Mouse (Mus musculus) CH12.LX (cell line): ENCODE measurements around the gene Abca1. TPM values are rescaled to one million over a fixed set of nuclear protein-coding genes. Genes with fewer than 3 reads are reported as not detected.

Experiments used
- DNase-seq: peaks from one replicate; pipeline ENCODE4 v3.0.0-alpha.2; 2013; ENCODE audit errors: extremely low read depth
- H3K27ac ChIP-seq: 2 replicates; pipeline ENCODE4 v1.5.1; 2012; ENCODE audit warnings: low read depth, mild to moderate bottlenecking, control low read depth, moderate library complexity; ENCODE audit not compliant: insufficient read depth
- H3K27me3 ChIP-seq: replicated peaks from 2 replicates; pipeline ENCODE3; 2012; ENCODE audit warnings: inconsistent platforms
- H3K36me3 ChIP-seq, 2 experiments: replicated peaks in 1 of 2; 2 replicates each; pipeline versions ENCODE3 to v1.6.1; 2012; ENCODE audit warnings: inconsistent platforms in 1 of 2, low read length in 1 of 2, mild to moderate bottlenecking in 1 of 2, mixed read lengths in 1 of 2, moderate library complexity in 1 of 2; ENCODE audit not compliant: control insufficient read depth in 1 of 2, insufficient read depth in 1 of 2
- H3K4me1 ChIP-seq, 2 experiments: 2 replicates each; pipeline ENCODE4 v1.6.1; 2012; ENCODE audit warnings: inconsistent platforms in 1 of 2, moderate library complexity in 1 of 2; ENCODE audit not compliant: insufficient read depth in 2 of 2, control insufficient read depth in 1 of 2
- H3K4me2 ChIP-seq: 2 replicates; pipeline ENCODE4 v1.6.1; 2012; ENCODE audit warnings: low read depth, mild to moderate bottlenecking, control low read depth; ENCODE audit not compliant: poor library complexity, insufficient read depth, severe bottlenecking
- H3K4me3 ChIP-seq, 3 experiments: fragments of 150-350 bp in 1 of 3; sonication (generic) in 1 of 3; replicated peaks in 1 of 3; 2 replicates each; pipeline versions ENCODE3 to v1.5.1; 2011 to 2012; ENCODE audit warnings: low read depth in 2 of 3, low read length in 2 of 3, mild to moderate bottlenecking in 2 of 3, moderate library complexity in 2 of 3, control low read depth in 1 of 3, improper control_type of control experiment in 1 of 3, inconsistent platforms in 1 of 3, mixed read lengths in 1 of 3; ENCODE audit not compliant: poor library complexity in 1 of 3
- H3K79me2 ChIP-seq: replicated peaks from 2 replicates; pipeline ENCODE4 v1.6.1; 2012; ENCODE audit warnings: mild to moderate bottlenecking, moderate library complexity; ENCODE audit not compliant: control insufficient read depth, poor library complexity, insufficient read depth, severe bottlenecking; ENCODE audit errors: extremely low read depth
- H3K9ac ChIP-seq: 2 replicates; pipeline ENCODE4 v1.6.1; 2012; ENCODE audit warnings: low read depth, mild to moderate bottlenecking, control low read depth, moderate library complexity; ENCODE audit not compliant: insufficient read depth
- H3K9me3 ChIP-seq: replicated peaks from 2 replicates; pipeline ENCODE3; 2012; ENCODE audit warnings: low read length, inconsistent platforms, mixed read lengths
- BHLHE40 ChIP-seq: IDR thresholded peaks from 2 replicates; pipeline ENCODE4 v1.6.1; 2011; ENCODE audit warnings: mild to moderate bottlenecking, low read depth, low read length, improper control_type of control experiment
- CHD1 ChIP-seq: IDR thresholded peaks from 2 replicates; pipeline ENCODE4 v1.6.1; 2012; ENCODE audit warnings: low read depth, low read length, improper control_type of control experiment, inconsistent platforms
- CHD2 ChIP-seq: IDR thresholded peaks from 2 replicates; pipeline ENCODE4 v1.6.1; 2011; ENCODE audit warnings: low read length, improper control_type of control experiment
- CTCF ChIP-seq, 2 experiments: IDR thresholded peaks in 1 of 2; conservative IDR thresholded peaks in 1 of 2; 2 replicates each; pipeline ENCODE4 v1.5.1; 2011 to 2012; ENCODE audit warnings: low read depth in 2 of 2, low read length in 2 of 2, improper control_type of control experiment in 1 of 2, inconsistent platforms in 1 of 2, mild to moderate bottlenecking in 1 of 2, moderate library complexity in 1 of 2
- E2F4 ChIP-seq: IDR thresholded peaks from 2 replicates; pipeline ENCODE4 v1.6.1; 2011; ENCODE audit warnings: low read depth, low read length, improper control_type of control experiment; ENCODE audit not compliant: insufficient replicate concordance
- EP300 ChIP-seq: IDR thresholded peaks from 2 replicates; pipeline ENCODE4 v1.6.1; 2011; ENCODE audit warnings: low read length, improper control_type of control experiment
- ETS1 ChIP-seq: conservative IDR thresholded peaks from 2 replicates; pipeline ENCODE4 v1.6.1; 2012; ENCODE audit warnings: low read depth, mild to moderate bottlenecking, inconsistent platforms, low read length, improper control_type of control experiment, moderate library complexity
- GABPA ChIP-seq: IDR thresholded peaks from 2 replicates; pipeline ENCODE4 v1.6.1; 2012; ENCODE audit warnings: low read depth, low read length, improper control_type of control experiment, inconsistent platforms; ENCODE audit not compliant: insufficient replicate concordance
- HCFC1 ChIP-seq: IDR thresholded peaks from 2 replicates; pipeline ENCODE4 v1.6.1; 2012; ENCODE audit warnings: low read depth, mild to moderate bottlenecking, inconsistent platforms, low read length, improper control_type of control experiment
- IRF4 ChIP-seq: IDR thresholded peaks from 2 replicates; pipeline ENCODE4 v1.6.1; 2014; ENCODE audit warnings: low read depth, mild to moderate bottlenecking, inconsistent platforms, low read length, improper control_type of control experiment
- JUN ChIP-seq: IDR thresholded peaks from 2 replicates; pipeline ENCODE4 v1.6.1; 2011; ENCODE audit warnings: low read depth, mild to moderate bottlenecking, low read length, improper control_type of control experiment, moderate library complexity; ENCODE audit not compliant: insufficient read depth
- KAT2A ChIP-seq: IDR thresholded peaks from 2 replicates; pipeline ENCODE4 v1.6.1; 2012; ENCODE audit warnings: low read length, improper control_type of control experiment, inconsistent platforms; ENCODE audit not compliant: insufficient replicate concordance
- MAFK ChIP-seq: IDR thresholded peaks from 2 replicates; pipeline ENCODE4 v1.6.1; 2011; ENCODE audit warnings: low read length, improper control_type of control experiment; ENCODE audit not compliant: insufficient replicate concordance
- MAX ChIP-seq: IDR thresholded peaks from 2 replicates; pipeline ENCODE4 v1.6.1; 2011; ENCODE audit warnings: low read length, improper control_type of control experiment
- MEF2A ChIP-seq: IDR thresholded peaks from 2 replicates; pipeline ENCODE4 v1.6.1; 2014; ENCODE audit warnings: low read depth, mild to moderate bottlenecking, inconsistent platforms, low read length, improper control_type of control experiment, borderline replicate concordance
- MYC ChIP-seq: IDR thresholded peaks from 2 replicates; pipeline ENCODE4 v1.6.1; 2011; ENCODE audit warnings: low read depth, mild to moderate bottlenecking, improper control_type of control experiment, low read length
- NELFE ChIP-seq: IDR thresholded peaks from 2 replicates; pipeline ENCODE4 v1.6.1; 2011; ENCODE audit warnings: low read depth, low read length, improper control_type of control experiment
- NRF1 ChIP-seq: IDR thresholded peaks from 2 replicates; pipeline ENCODE4 v1.6.1; 2014; ENCODE audit warnings: low read depth, mild to moderate bottlenecking, inconsistent platforms, low read length, improper control_type of control experiment, moderate library complexity
- RAD21 ChIP-seq: IDR thresholded peaks from 2 replicates; pipeline ENCODE4 v1.6.1; 2011; ENCODE audit warnings: low read depth, mild to moderate bottlenecking, low read length, improper control_type of control experiment, moderate library complexity
- RCOR1 ChIP-seq: conservative IDR thresholded peaks from 2 replicates; pipeline ENCODE4 v1.6.1; 2012; ENCODE audit warnings: low read depth, mild to moderate bottlenecking, inconsistent platforms, low read length, improper control_type of control experiment
- SIN3A ChIP-seq: IDR thresholded peaks from 2 replicates; pipeline ENCODE4 v1.6.1; 2012; ENCODE audit warnings: low read length, improper control_type of control experiment, inconsistent platforms
- TBP ChIP-seq: conservative IDR thresholded peaks from 2 replicates; pipeline ENCODE4 v1.6.1; 2011; ENCODE audit warnings: low read depth, low read length, improper control_type of control experiment
- TCF12 ChIP-seq: IDR thresholded peaks from 2 replicates; pipeline ENCODE4 v1.6.1; 2014; ENCODE audit warnings: low read depth, mild to moderate bottlenecking, inconsistent platforms, low read length, improper control_type of control experiment
- USF1 ChIP-seq: IDR thresholded peaks from 2 replicates; pipeline ENCODE4 v1.6.1; 2014; ENCODE audit warnings: low read depth, mild to moderate bottlenecking, inconsistent platforms, low read length, improper control_type of control experiment
- USF2 ChIP-seq: conservative IDR thresholded peaks from 2 replicates; pipeline ENCODE4 v1.6.1; 2011; ENCODE audit warnings: low read depth, low read length, improper control_type of control experiment
- ZC3H11A ChIP-seq: IDR thresholded peaks from 2 replicates; pipeline ENCODE4 v1.6.1; 2012; ENCODE audit warnings: low read depth, mild to moderate bottlenecking, inconsistent platforms, low read length, improper control_type of control experiment
- ZKSCAN1 ChIP-seq: IDR thresholded peaks from 2 replicates; pipeline ENCODE4 v1.6.1; 2012; ENCODE audit warnings: low read depth, inconsistent platforms, low read length, improper control_type of control experiment, borderline replicate concordance
- ZNF384 ChIP-seq: IDR thresholded peaks from 2 replicates; pipeline ENCODE4 v1.6.1; 2012; ENCODE audit warnings: low read depth, low read length, improper control_type of control experiment, inconsistent platforms
- dilution Hi-C: fragments of 300-500 bp; cut with MboI; formaldehyde crosslinking; loops from 2 replicates; pipeline ENCODE4 v1.14.3; 2020; ENCODE audit warnings: low sequenced_read_pairs; ENCODE audit not compliant: extremely low pct_unique_long_range_greater_than_20kb, extremely low pct_ligation_motif_present
- in situ Hi-C: fragments of 300-500 bp; cut with MboI; formaldehyde crosslinking; loops from 3 replicates; pipeline ENCODE4 v1.14.3; 2019; ENCODE audit warnings: low sequenced_read_pairs, low pct_ligation_motif_present, low pct_unique_long_range_greater_than_20kb, mixed read lengths
- polyA plus RNA-seq: library from polyadenylated mRNA; unstranded; fragments of >175 nt; gene quantifications from 2 replicates; pipeline ENCODE4 v1.2.1, GENCODE M21; 2012; ENCODE audit warnings: low read depth; ENCODE audit not compliant: insufficient read length
- total RNA-seq, 2 experiments: library from RNA; depleted of rRNA; stranded (reverse); fragments of 300-350 nt in 1 of 2; fragments of >200 nt in 1 of 2; gene quantifications; 2 replicates each; pipeline ENCODE4 v1.2.3; 2012 to 2014

Gene Abca1
- total and polyA plus RNA-seq, 3 experiments: 0.13 to 0.46 (median 0.35) TPM

- H3K79me2 ChIP-seq: no peaks in the 10 kb centered on the region
- H3K4me1 ChIP-seq: no peaks in the 10 kb centered on the region
- no peaks in the 10 kb centered on the region for H3K9me3 ChIP-seq
- no peak for DNase-seq
- no peak overlapping the region for H3K9ac ChIP-seq
- H3K4me2 ChIP-seq: no peak overlapping the region
- H3K27ac ChIP-seq: no peak overlapping the region
- H3K36me3 ChIP-seq: no peaks in the 10 kb centered on the region
- TF ChIP-seq KAT2A (no peak), ZNF384 (no peak), NRF1 (no peak), USF1 (no peak), ZC3H11A (no peak), MAFK (no peak), USF2 (no peak), E2F4 (no peak), ETS1 (no peak), EP300 (no peak), MEF2A (no peak), MYC (no peak), MAX (no peak), ZKSCAN1 (no peak), JUN (no peak), IRF4 (no peak), RAD21 (no peak), CHD1 (no peak), SIN3A (no peak), CHD2 (no peak)
- no peaks in the 10 kb centered on the region for H3K27me3 ChIP-seq
- in situ Hi-C loops: no loop called here
- no peak overlapping the region for H3K4me3 ChIP-seq
- dilution Hi-C loops: no loop called here
Measured at GRCm38 (mm10) chr4:53140678-53141077, 19.0 kb downstream of the Abca1 start.

DNA sequence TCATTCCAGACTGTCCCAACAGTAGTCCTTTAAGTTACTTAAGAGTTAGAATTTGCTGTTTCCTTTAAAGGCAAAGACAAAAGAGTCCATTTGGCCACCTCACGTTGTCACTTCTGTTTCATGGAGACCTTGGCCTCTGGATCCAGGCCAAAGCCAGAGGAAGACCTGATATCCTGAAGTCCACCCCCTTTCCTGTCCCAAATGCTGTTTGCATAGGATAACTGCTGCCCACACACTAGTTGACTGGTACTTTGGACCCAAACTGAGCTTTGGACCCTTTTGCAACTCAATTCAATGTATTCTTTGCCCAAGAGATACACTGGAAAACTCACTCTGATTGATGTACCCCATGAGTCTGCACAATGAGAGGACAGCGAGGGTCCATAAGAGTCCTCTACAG is 20.2 kb downstream of the Abca1 start:
- no peaks in the 10 kb centered on the region for H3K9me3 ChIP-seq
- dilution Hi-C loops (no loop called here), in situ Hi-C loops (no loop called here)
- no peak overlapping the region for H3K9ac ChIP-seq
- H3K4me2 ChIP-seq: no peak overlapping the region
- H3K4me3 ChIP-seq: no peak overlapping the region
- no peak for DNase-seq
- no peak overlapping the region for H3K27ac ChIP-seq
- H3K4me1 ChIP-seq: no peaks in the 10 kb centered on the region
- H3K36me3 ChIP-seq: no peaks in the 10 kb centered on the region
- H3K79me2 ChIP-seq: no peaks in the 10 kb centered on the region
- no peak for TF ChIP-seq HCFC1
- TF ChIP-seq KAT2A: no peak
- TF ChIP-seq GABPA: no peak
- no peak for TF ChIP-seq CTCF (conservative IDR thresholded peaks at IDR 0.05 in 1 of 2, IDR thresholded peaks at IDR 0.05 in 1 of 2; ENCODE audit: low read depth in 2 of 2, low read length in 2 of 2)
- no peak for TF ChIP-seq RCOR1
- TF ChIP-seq ZKSCAN1: no peak
- no peak for TF ChIP-seq USF2
- TF ChIP-seq ZC3H11A: no peak
- TF ChIP-seq TCF12: no peak
- no peak for TF ChIP-seq USF1
- no peak for TF ChIP-seq MYC
- no peak for TF ChIP-seq NELFE
- no peak for TF ChIP-seq ETS1
- no peak for TF ChIP-seq TBP
- TF ChIP-seq NRF1: no peak
- TF ChIP-seq CHD1: no peak
- TF ChIP-seq BHLHE40: no peak
- H3K27me3 ChIP-seq: no peaks in the 10 kb centered on the region
